Mouse (Mus musculus): ENCODE measurements around the gene Ctso. TPM values are rescaled to one million over a fixed set of nuclear protein-coding genes. Genes with fewer than 3 reads are reported as not detected.

The Ctso gene
- total RNA-seq, 2 experiments from 2014 or later = 8.1 to 10.3 TPM

Other genes starting within 250 kb of the Ctso start
- gene Tdo2, start 43.6 kb downstream of the Ctso start, total RNA-seq (2021) = not detected
- not detected for gene Asic5, start 49.7 kb downstream of the Ctso start, total RNA-seq (2021)
- gene Gucy1b1, start 142.1 kb downstream of the Ctso start, total RNA-seq (2021) = 10 to 100 TPM; 19.8 to 21.1 TPM
- gene Gucy1a1, start 213.2 kb downstream of the Ctso start, total RNA-seq (2021) = 10 to 100 TPM; 26.6 to 34.5 TPM